Mouse (Mus musculus): ENCODE results near the gene Ifitm5.
A peak's percentile ranks its signal among the peaks of the same experiment; 100 is the strongest.
"Not testable (repeated sequence)": the region's sequence is repeated elsewhere in the genome, so short reads cannot be mapped to it uniquely, and the experiment has no call there.

Gene Ifitm5

DNA sequence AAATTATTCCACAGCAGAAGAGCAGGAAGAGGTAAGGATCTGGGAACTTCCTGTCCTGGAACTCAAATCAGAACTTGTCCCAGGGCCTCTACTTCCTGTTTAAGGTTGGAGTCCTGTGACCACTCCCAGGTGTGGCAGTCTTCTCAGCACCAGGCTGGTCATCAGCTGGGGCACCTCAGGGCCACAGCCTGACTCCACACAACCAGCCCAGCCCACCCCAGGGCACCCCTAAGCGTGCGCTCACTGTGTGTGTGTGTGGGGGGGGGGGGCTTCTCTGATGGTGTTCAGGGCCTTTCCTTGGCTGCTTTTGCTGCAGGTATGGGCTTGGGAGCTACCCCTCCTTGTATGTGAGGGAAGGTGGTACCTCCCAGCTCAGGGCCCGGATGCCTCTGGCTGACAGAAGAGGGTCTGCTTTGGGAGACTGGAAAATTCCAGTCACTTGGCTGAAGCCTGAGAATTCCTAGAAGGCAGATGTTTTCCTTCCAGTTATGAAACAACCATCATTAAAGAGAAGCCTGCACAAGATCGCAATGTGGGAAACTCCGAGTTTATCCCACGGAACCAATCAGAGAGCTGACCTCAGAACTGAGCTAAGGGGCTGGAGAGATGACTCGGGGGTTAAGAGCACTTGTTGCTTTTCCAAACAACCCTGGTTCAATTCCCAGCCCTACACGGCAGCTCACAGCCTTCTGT is 21.5 kb upstream of the Ifitm5 start:
- DNase-seq (ENCODE audit: low read depth, low spot score), result no peak
- H3K36me3 ChIP-seq (ENCODE audit: control insufficient read depth, insufficient read depth, low read length, poor library complexity, severe bottlenecking), result no peaks in the 10 kb centered on the region
- no peaks in the 10 kb centered on the region for H3K27me3 ChIP-seq (ENCODE audit: control insufficient read depth, insufficient read depth, low read length, poor library complexity, severe bottlenecking)

DNA sequence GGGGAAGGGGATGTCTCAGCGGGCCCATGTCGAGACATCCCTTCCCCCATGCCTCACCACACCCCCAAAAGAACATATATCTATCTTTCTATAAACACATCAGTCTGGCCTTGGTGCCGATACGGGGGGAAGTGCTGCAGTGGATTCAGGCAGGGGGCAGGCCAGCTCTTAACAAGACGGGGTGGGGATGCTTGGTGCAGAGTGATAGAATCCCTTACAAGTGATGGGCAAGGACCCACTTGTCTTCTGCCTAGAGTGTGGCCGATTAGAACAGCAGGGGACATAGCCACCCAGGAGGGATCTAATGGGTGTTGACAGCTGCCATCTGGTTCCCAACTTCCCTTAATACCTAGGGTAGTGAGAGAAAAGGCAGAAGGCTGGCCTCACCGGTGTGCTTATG is 20.8 kb upstream of the Ifitm5 start:
- no peaks in the 10 kb centered on the region for H3K36me3 ChIP-seq (ENCODE audit: control insufficient read depth, insufficient read depth, low read length, poor library complexity, severe bottlenecking)
- no peak for DNase-seq (ENCODE audit: low read depth, low spot score)
- no peaks in the 10 kb centered on the region for H3K27me3 ChIP-seq (ENCODE audit: control insufficient read depth, insufficient read depth, low read length, poor library complexity, severe bottlenecking)

DNA sequence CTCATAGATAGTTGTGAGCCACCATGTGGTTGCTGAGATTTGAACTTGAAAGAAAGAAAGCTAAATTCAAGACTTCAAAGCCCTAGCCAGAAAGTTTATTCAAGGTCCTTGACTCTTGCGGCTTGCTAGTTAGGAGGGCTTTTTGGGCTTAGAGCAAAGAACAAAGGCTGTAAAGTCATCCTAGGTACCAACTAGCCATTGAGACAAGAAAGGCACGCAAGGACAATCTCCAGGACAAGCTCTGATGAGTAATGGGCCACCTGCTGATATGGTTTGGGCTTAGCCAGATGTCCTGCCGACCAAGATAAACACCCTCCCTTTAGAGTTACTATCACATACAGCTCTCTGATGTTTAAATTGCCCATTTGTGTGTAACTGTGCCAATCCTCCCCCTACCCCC is 18.6 kb upstream of the Ifitm5 start:
- not testable (repeated sequence) for H3K27me3 ChIP-seq (ENCODE audit: control insufficient read depth, insufficient read depth, low read length, poor library complexity, severe bottlenecking); H3K36me3 ChIP-seq (ENCODE audit: control insufficient read depth, insufficient read depth, low read length, poor library complexity, severe bottlenecking); DNase-seq (ENCODE audit: low read depth, low spot score)

DNA sequence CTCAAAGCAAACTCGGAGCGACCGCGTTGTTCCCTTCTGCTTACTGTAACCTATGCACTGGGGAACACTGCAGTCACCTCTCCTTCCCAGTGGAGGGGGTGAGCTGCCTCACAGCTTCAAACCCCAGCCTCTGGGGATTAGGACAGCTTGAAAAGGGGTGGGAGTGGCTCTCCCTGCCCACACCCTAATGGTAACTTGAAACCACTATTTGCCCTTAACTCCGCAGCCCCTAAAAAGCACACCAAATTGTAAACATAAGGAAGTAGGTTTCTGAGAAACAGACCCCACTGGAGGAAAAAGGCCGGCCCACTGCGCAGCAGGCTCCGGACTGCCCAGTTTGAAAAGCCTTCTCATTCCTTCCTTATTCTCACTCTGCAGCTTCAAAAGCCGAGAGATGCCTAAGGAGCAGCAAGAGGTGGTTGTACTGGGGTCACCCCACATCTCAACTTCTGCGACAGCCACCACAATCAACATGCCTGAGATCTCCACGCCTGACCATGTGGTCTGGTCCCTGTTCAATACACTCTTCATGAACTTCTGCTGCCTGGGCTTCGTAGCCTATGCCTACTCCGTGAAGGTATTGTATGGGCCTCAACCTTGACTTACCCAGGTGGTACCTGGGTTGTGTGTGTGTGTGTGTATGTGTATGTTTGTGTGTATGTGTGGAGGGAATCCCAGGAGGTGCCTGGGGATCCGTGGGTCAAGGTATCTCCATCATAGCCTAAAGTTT is 17.9 kb upstream of the Ifitm5 start:
- Histone ChIP-seq H3K27me3 (ENCODE audit: control insufficient read depth, insufficient read depth, low read length, poor library complexity, severe bottlenecking) (no peaks in the 10 kb centered on the region), H3K36me3 (ENCODE audit: control insufficient read depth, insufficient read depth, low read length, poor library complexity, severe bottlenecking) (no peaks in the 10 kb centered on the region)
- DNase-seq (ENCODE audit: low read depth, low spot score), result no peak

DNA sequence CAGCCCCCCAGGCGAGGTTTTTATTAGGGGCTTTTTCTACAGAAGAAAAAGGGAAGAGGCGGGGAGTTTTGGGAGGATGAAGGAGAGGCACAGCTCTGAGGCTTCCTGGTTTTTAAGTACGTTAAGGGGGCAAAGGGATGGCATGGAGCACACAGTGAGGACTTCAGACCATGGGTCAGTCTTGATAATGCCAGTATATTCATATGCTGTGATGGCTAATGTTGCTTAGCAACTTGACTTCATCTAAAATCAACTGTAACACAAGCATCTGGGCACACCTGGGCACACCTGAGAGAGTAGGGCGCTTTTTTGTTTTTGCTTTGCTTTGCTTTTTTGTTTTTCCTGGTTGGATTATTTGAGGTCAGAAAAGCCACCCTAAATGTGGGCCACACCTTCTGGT is 16.8 kb upstream of the Ifitm5 start, which contains the start of gene Ifitm1:
Gene Ifitm1, plus strand, starts transcription at position 301 of the 400 bp plus-strand sequence.
- Histone ChIP-seq H3K27me3 (ENCODE audit: control insufficient read depth, insufficient read depth, low read length, poor library complexity, severe bottlenecking) (no peaks in the 10 kb centered on the region), H3K36me3 (ENCODE audit: control insufficient read depth, insufficient read depth, low read length, poor library complexity, severe bottlenecking) (no peaks in the 10 kb centered on the region)
- no peak for DNase-seq (ENCODE audit: low read depth, low spot score)

- no peaks in the 10 kb centered on the region for H3K27me3 ChIP-seq (ENCODE audit: control insufficient read depth, insufficient read depth, low read length, poor library complexity, severe bottlenecking)
- no peaks in the 10 kb centered on the region for H3K36me3 ChIP-seq (ENCODE audit: control insufficient read depth, insufficient read depth, low read length, poor library complexity, severe bottlenecking)
- no peak for DNase-seq (ENCODE audit: low read depth, low spot score)
Measured at GRCm38 (mm10) chr7:140962733-140963132, 12.6 kb upstream of the Ifitm5 start.

- no peak for DNase-seq (ENCODE audit: low read depth, low spot score)
- H3K27me3 ChIP-seq (ENCODE audit: control insufficient read depth, insufficient read depth, low read length, poor library complexity, severe bottlenecking), result no peaks in the 10 kb centered on the region
- no peaks in the 10 kb centered on the region for H3K36me3 ChIP-seq (ENCODE audit: control insufficient read depth, insufficient read depth, low read length, poor library complexity, severe bottlenecking)
Measured at GRCm38 (mm10) chr7:140961416-140961815, 11.3 kb upstream of the Ifitm5 start.

- no peak for DNase-seq (ENCODE audit: low read depth, low spot score)
- H3K36me3 ChIP-seq (ENCODE audit: control insufficient read depth, insufficient read depth, low read length, poor library complexity, severe bottlenecking), result no peaks in the 10 kb centered on the region
- H3K27me3 ChIP-seq (ENCODE audit: control insufficient read depth, insufficient read depth, low read length, poor library complexity, severe bottlenecking), result no peaks in the 10 kb centered on the region
Measured at GRCm38 (mm10) chr7:140960026-140960425, 9.9 kb upstream of the Ifitm5 start.

GRCm38 (mm10) chr7:140959181-140959901 is 9.2 kb upstream of the Ifitm5 start:
- Histone ChIP-seq H3K36me3 (ENCODE audit: control insufficient read depth, insufficient read depth, low read length, poor library complexity, severe bottlenecking) (no peaks in the 10 kb centered on the region), H3K27me3 (ENCODE audit: control insufficient read depth, insufficient read depth, low read length, poor library complexity, severe bottlenecking) (no peaks in the 10 kb centered on the region)
- DNase-seq (ENCODE audit: low read depth, low spot score), result peak; percentile 64

- DNase-seq (ENCODE audit: low read depth, low spot score), result no peak
- H3K27me3 ChIP-seq (ENCODE audit: control insufficient read depth, insufficient read depth, low read length, poor library complexity, severe bottlenecking), result no peaks in the 10 kb centered on the region
- H3K36me3 ChIP-seq (ENCODE audit: control insufficient read depth, insufficient read depth, low read length, poor library complexity, severe bottlenecking), result no peaks in the 10 kb centered on the region
Measured at GRCm38 (mm10) chr7:140956556-140956869, 6.4 kb upstream of the Ifitm5 start.

- DNase-seq (ENCODE audit: low read depth, low spot score), result no peak
- no peaks in the 10 kb centered on the region for H3K36me3 ChIP-seq (ENCODE audit: control insufficient read depth, insufficient read depth, low read length, poor library complexity, severe bottlenecking)
Measured at GRCm38 (mm10) chr7:140955758-140956555, 5.9 kb upstream of the Ifitm5 start, which contains the start of the genes Gm45717 and Ifitm2. Gene Gm45717 (minus strand): TSS chr7:140955937. Gene Ifitm2 (minus strand): TSS chr7:140955987.

DNA sequence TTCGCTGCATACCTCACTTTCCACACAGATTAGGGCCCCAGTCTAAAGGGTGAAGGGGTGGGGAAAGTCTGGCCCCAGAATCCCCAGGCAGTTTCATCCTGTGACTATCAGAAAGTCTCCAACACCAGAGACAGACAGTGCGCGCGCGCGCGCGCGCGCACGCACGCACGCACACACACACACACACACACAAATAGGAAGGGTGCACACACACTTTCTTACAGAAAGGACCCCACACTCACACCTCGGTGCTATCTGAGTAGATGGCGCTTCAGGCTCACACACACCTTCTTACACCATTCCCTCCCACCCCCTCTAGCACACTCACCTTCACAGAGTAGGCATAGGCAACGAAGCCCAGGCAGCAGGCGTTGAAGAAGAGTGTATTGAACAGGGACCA is 5.3 kb upstream of the Ifitm5 start:
- Histone ChIP-seq H3K27me3 (ENCODE audit: control insufficient read depth, insufficient read depth, low read length, poor library complexity, severe bottlenecking) (no peaks in the 10 kb centered on the region), H3K36me3 (ENCODE audit: control insufficient read depth, insufficient read depth, low read length, poor library complexity, severe bottlenecking) (no peaks in the 10 kb centered on the region)
- DNase-seq (ENCODE audit: low read depth, low spot score), result no peak

More at GRCm38 (mm10) chr7:140955758-140956555, 5.9 kb upstream of the Ifitm5 start, which contains the start of the genes Gm45717 and Ifitm2:
- H3K27me3 ChIP-seq (ENCODE audit: control insufficient read depth, insufficient read depth, low read length, poor library complexity, severe bottlenecking), result no peaks in the 10 kb centered on the region

DNA sequence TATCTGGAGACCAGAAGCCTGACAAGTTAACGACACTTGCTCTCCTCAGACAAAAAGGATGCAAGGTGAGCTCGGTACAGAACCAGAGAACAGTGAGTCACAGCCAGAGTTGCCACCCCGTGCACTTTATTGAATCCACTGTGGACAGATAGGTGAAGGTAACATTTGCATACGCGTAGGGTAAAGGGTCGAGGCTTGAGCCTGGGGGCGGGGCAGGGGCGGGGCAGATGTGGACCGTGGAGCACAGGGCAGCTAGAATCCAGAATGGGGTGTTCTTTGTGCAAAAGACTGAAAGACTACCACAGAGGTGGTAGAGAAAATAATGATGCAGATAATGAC is 4.6 kb upstream of the Ifitm5 start:
- no peaks in the 10 kb centered on the region for H3K27me3 ChIP-seq (ENCODE audit: control insufficient read depth, insufficient read depth, low read length, poor library complexity, severe bottlenecking)
- DNase-seq (ENCODE audit: low read depth, low spot score), result peak; percentile 32

GRCm38 (mm10) chr7:140953800-140954732 is 4.0 kb upstream of the Ifitm5 start:
- DNase-seq (ENCODE audit: low read depth, low spot score), result peak; percentile 65
- no peaks in the 10 kb centered on the region for H3K27me3 ChIP-seq (ENCODE audit: control insufficient read depth, insufficient read depth, low read length, poor library complexity, severe bottlenecking)
- H3K36me3 ChIP-seq (ENCODE audit: control insufficient read depth, insufficient read depth, low read length, poor library complexity, severe bottlenecking), result no peaks in the 10 kb centered on the region

More for the DNA sequence above, 4.6 kb upstream of the Ifitm5 start:
- no peaks in the 10 kb centered on the region for H3K36me3 ChIP-seq (ENCODE audit: control insufficient read depth, insufficient read depth, low read length, poor library complexity, severe bottlenecking)

Data from splenic B cell, adult 2 months (primary cell).